Mouse (Mus musculus) thymus, postnatal 4 days (tissue): Measurements from ENCODE around the gene 4632433K11Rik.

Experiments used
- DNase-seq: peaks from one replicate; pipeline ENCODE4 v3.0.0; 2021

4632433K11Rik gene

GRCm38 (mm10) chr7:5020000-5020681 is 13.8 kb upstream of the 4632433K11Rik start, which contains the start of the genes Zfp865 and Ccdc106:
TSS of gene Zfp865 (plus strand) at chr7:5020376.
TSS of gene Ccdc106 (plus strand) at chr7:5020553.
- DNase-seq: peak; percentile 98

GRCm38 (mm10) chr7:5020685-5021084 is 13.2 kb upstream of the 4632433K11Rik start:
- no peak for DNase-seq

- DNase-seq: no peak
Measured at GRCm38 (mm10) chr7:5021197-5021596, 12.7 kb upstream of the 4632433K11Rik start.

GRCm38 (mm10) chr7:5029543-5029942 is 4.4 kb upstream of the 4632433K11Rik start:
- no peak for DNase-seq

GRCm38 (mm10) chr7:5029946-5030345 is 4.0 kb upstream of the 4632433K11Rik start:
- DNase-seq: no peak

- no peak for DNase-seq
Measured at GRCm38 (mm10) chr7:5030554-5031275, 3.2 kb upstream of the 4632433K11Rik start.

GRCm38 (mm10) chr7:5031496-5031895 is 2.4 kb upstream of the 4632433K11Rik start:
- no peak for DNase-seq

GRCm38 (mm10) chr7:5035628-5036027 is 1.7 kb downstream of the 4632433K11Rik start:
- no peak for DNase-seq

GRCm38 (mm10) chr7:5036136-5036535 is 2.2 kb downstream of the 4632433K11Rik start:
- DNase-seq: no peak

GRCm38 (mm10) chr7:5037026-5037425 is 3.1 kb downstream of the 4632433K11Rik start:
- DNase-seq: no peak

- DNase-seq: no peak
Measured at GRCm38 (mm10) chr7:5037467-5037866, 3.5 kb downstream of the 4632433K11Rik start.

- peak; percentile 96 for DNase-seq
Measured at GRCm38 (mm10) chr7:5038109-5038732, 4.3 kb downstream of the 4632433K11Rik start, which contains the start of gene Zfp784. TSS of gene Zfp784 (minus strand) at chr7:5038446.

- DNase-seq: no peak
Measured at GRCm38 (mm10) chr7:5038940-5039339, 5.0 kb downstream of the 4632433K11Rik start.

- DNase-seq: no peak
Measured at GRCm38 (mm10) chr7:5044981-5045380, 11.1 kb downstream of the 4632433K11Rik start.

- DNase-seq: peak; percentile 13
Measured at GRCm38 (mm10) chr7:5046112-5046511, 12.2 kb downstream of the 4632433K11Rik start.

GRCm38 (mm10) chr7:5047313-5047712 is 13.4 kb downstream of the 4632433K11Rik start:
- no peak for DNase-seq

- peak; percentile 82 for DNase-seq
Measured at GRCm38 (mm10) chr7:5051193-5052192, 17.6 kb downstream of the 4632433K11Rik start, which contains the start of gene Zfp580. TSS of gene Zfp580 (plus strand) at chr7:5051538.

GRCm38 (mm10) chr7:5052438-5052837 is 18.5 kb downstream of the 4632433K11Rik start:
- DNase-seq: no peak

GRCm38 (mm10) chr7:5052931-5053343 is 19.0 kb downstream of the 4632433K11Rik start:
- no peak for DNase-seq

- no peak for DNase-seq
Measured at GRCm38 (mm10) chr7:5053456-5054179, 19.7 kb downstream of the 4632433K11Rik start.

GRCm38 (mm10) chr7:5056651-5057263 is 22.8 kb downstream of the 4632433K11Rik start:
- DNase-seq: peak; percentile 45
